Mouse (Mus musculus) C2C12 (cell line): ENCODE measurements around the gene Apela. TPM values are rescaled to one million over a fixed set of nuclear protein-coding genes. Genes with fewer than 3 reads are reported as not detected.
"Not testable (repeated sequence)": the region's sequence is repeated elsewhere in the genome, so short reads cannot be mapped to it uniquely, and the experiment has no call there.

ENCODE experiments used
- H3K27me3 ChIP-seq: one replicate; pipeline ENCODE4 v1.6.1; 2011; ENCODE audit not compliant: control insufficient read depth, insufficient read depth, insufficient read length
- H3K36me3 ChIP-seq: one replicate; pipeline ENCODE4 v1.6.1; 2011; ENCODE audit not compliant: control insufficient read depth, insufficient read depth
- H3K4me3 ChIP-seq: one replicate; pipeline ENCODE4 v1.5.1; 2011; ENCODE audit warnings: mild to moderate bottlenecking, control low read depth; ENCODE audit not compliant: poor library complexity, insufficient read depth, severe bottlenecking
- H3K79me2 ChIP-seq: one replicate; pipeline ENCODE4 v1.6.1; 2011; ENCODE audit not compliant: control insufficient read depth, insufficient read depth
- H3K79me3 ChIP-seq: one replicate; pipeline ENCODE4 v1.6.1; 2011; ENCODE audit warnings: low read depth, control low read depth
- H3ac ChIP-seq: one replicate; pipeline ENCODE3; 2011; ENCODE audit warnings: low read depth; ENCODE audit not compliant: control insufficient read depth, insufficient read length
- CEBPB ChIP-seq: IDR thresholded peaks from one replicate; pipeline ENCODE4 v1.6.1; 2011; ENCODE audit warnings: low read depth, mild to moderate bottlenecking, control low read depth, moderate library complexity
- CTCF ChIP-seq: IDR thresholded peaks from one replicate; pipeline ENCODE4 v1.5.1; 2011; ENCODE audit not compliant: control insufficient read depth, insufficient read depth, insufficient read length
- FOSL1 ChIP-seq: IDR thresholded peaks from one replicate; pipeline ENCODE4 v1.8.0; 2011; ENCODE audit warnings: mild to moderate bottlenecking, low read length; ENCODE audit not compliant: poor library complexity, insufficient read depth, severe bottlenecking
- MAX ChIP-seq: IDR thresholded peaks from one replicate; pipeline ENCODE4 v1.6.1; 2011; ENCODE audit warnings: mild to moderate bottlenecking, control low read depth
- MYOD1 ChIP-seq: IDR thresholded peaks from one replicate; pipeline ENCODE4 v1.6.1; 2011; ENCODE audit warnings: low read depth; ENCODE audit not compliant: control insufficient read depth, insufficient read length
- MYOG ChIP-seq: IDR thresholded peaks from one replicate; pipeline ENCODE4 v1.6.1; 2011; ENCODE audit not compliant: control insufficient read depth, insufficient read length; ENCODE audit errors: extremely low read depth
- USF1 ChIP-seq: IDR thresholded peaks from one replicate; pipeline ENCODE4 v1.6.1; 2011; ENCODE audit warnings: low read depth, mild to moderate bottlenecking, control low read depth, moderate library complexity
- polyA plus RNA-seq: library from polyadenylated mRNA; unstranded; fragments of >200 nt; fragmentation: generic; extraction: Trizol; gene quantifications from one replicate; pipeline ENCODE4 v1.2.1, GENCODE M21; 2012; ENCODE audit warnings: missing spikeins

The Apela gene
- polyA plus RNA-seq, 1 experiment, result not detected

- Histone ChIP-seq H3ac (no peak overlapping the region), H3K36me3 (no peaks in the 10 kb centered on the region), H3K79me3 (no peaks in the 10 kb centered on the region), H3K27me3 (no peaks in the 10 kb centered on the region), H3K79me2 (no peaks in the 10 kb centered on the region), H3K4me3 (no peak overlapping the region)
- TF ChIP-seq CTCF, result no peak
- TF ChIP-seq MYOG, result no peak
- no peak for TF ChIP-seq USF1
- TF ChIP-seq CEBPB, result no peak
- no peak for TF ChIP-seq MAX
- no peak for TF ChIP-seq MYOD1
Observed at GRCm38 (mm10) chr8:65022485-65022884, 14.7 kb downstream of the Apela start.

GRCm38 (mm10) chr8:65018423-65018822, 18.7 kb downstream of the Apela start, which contains the start of the genes Trim61 and Trim60:
TSS of gene Trim61 (minus strand) at chr8:65018523.
TSS of gene Trim60 (minus strand) at chr8:65018584.
- Histone ChIP-seq H3K27me3 (no peaks in the 10 kb centered on the region), H3K4me3 (no peak within 1 kb of the TSS), H3ac (no peak within 1 kb of the TSS), H3K79me2 (no peaks in the 10 kb centered on the region), H3K36me3 (no peaks in the 10 kb centered on the region), H3K79me3 (no peaks in the 10 kb centered on the region)
- TF ChIP-seq FOSL1, result no peak
- no peak for TF ChIP-seq CEBPB
- no peak for TF ChIP-seq MYOG
- no peak for TF ChIP-seq MYOD1
- no peak for TF ChIP-seq CTCF
- TF ChIP-seq USF1, result no peak
- TF ChIP-seq MAX, result no peak

GRCm38 (mm10) chr8:65007616-65008015, 29.5 kb downstream of the Apela start:
- H3K79me3 ChIP-seq, H3ac ChIP-seq, H3K27me3 ChIP-seq, H3K79me2 ChIP-seq, H3K4me3 ChIP-seq, H3K36me3 ChIP-seq: not testable (repeated sequence)

- Histone ChIP-seq H3K36me3 (no peaks in the 10 kb centered on the region), H3K79me2 (no peaks in the 10 kb centered on the region), H3K79me3 (no peaks in the 10 kb centered on the region), H3ac (no peak overlapping the region), H3K27me3 (peaks cover 7% of the 10 kb centered on the region), H3K4me3 (no peak overlapping the region)
- TF ChIP-seq CTCF, result no peak
- TF ChIP-seq USF1, result no peak
- TF ChIP-seq MAX, result no peak
- no peak for TF ChIP-seq FOSL1
- no peak for TF ChIP-seq MYOD1
- no peak for TF ChIP-seq MYOG
- TF ChIP-seq CEBPB, result no peak
Observed at GRCm38 (mm10) chr8:64998806-64999365, 38.2 kb downstream of the Apela start.

GRCm38 (mm10) chr8:64987731-64988130, 49.4 kb downstream of the Apela start, which contains the start of gene Trim75:
TSS of gene Trim75 (minus strand) at chr8:64987831.
- no peaks in the 10 kb centered on the region for H3K36me3 ChIP-seq
- H3K4me3 ChIP-seq, result no peak within 1 kb of the TSS
- no peaks in the 10 kb centered on the region for H3K79me2 ChIP-seq
- TF ChIP-seq MYOD1 (no peak), MAX (no peak)
- H3ac ChIP-seq, result no peak within 1 kb of the TSS
- no peaks in the 10 kb centered on the region for H3K79me3 ChIP-seq
- peaks cover 3% of the 10 kb centered on the region for H3K27me3 ChIP-seq

- no peak overlapping the region for H3K4me3 ChIP-seq
- no peaks in the 10 kb centered on the region for H3K79me3 ChIP-seq
- no peaks in the 10 kb centered on the region for H3K36me3 ChIP-seq
- H3K27me3 ChIP-seq, result peaks cover 1% of the 10 kb centered on the region
- H3K79me2 ChIP-seq, result no peaks in the 10 kb centered on the region
- TF ChIP-seq MAX (no peak), MYOD1 (no peak), FOSL1 (no peak), CEBPB (no peak), USF1 (no peak), MYOG (no peak), CTCF (no peak)
- H3ac ChIP-seq, result no peak overlapping the region
Observed at GRCm38 (mm10) chr8:64983150-64983897, 53.8 kb downstream of the Apela start.

Other genes with a start within 250 kb of the Apela start
- gene Klhl2, start 187.3 kb downstream of the Apela start, polyA plus RNA-seq, result 12.1 TPM
- gene Tmem192, start 90.2 kb downstream of the Apela start, polyA plus RNA-seq, result 30.5 TPM
- gene Trim75, start 49.5 kb downstream of the Apela start, polyA plus RNA-seq, result 0.02 TPM
- gene Trim61, start 18.8 kb downstream of the Apela start, polyA plus RNA-seq, result not detected
- gene Trim60, start 18.8 kb downstream of the Apela start, polyA plus RNA-seq, result not detected
- gene Gm10663, start 37.7 kb upstream of the Apela start, polyA plus RNA-seq, result not detected
- gene BC030870, start 92.2 kb upstream of the Apela start, polyA plus RNA-seq, result not detected